Mouse (Mus musculus): ENCODE measurements at regions not wholly inside any gene's neighbourhood (a gene's known extent, or its start where the extent isn't known, plus 50 kb on each side); places are given as distances from the start of the nearest gene placed in this dataset.
"Not testable (repeated sequence)": the region's sequence is repeated elsewhere in the genome, so short reads cannot be mapped to it uniquely, and the experiment has no call there.

DNA sequence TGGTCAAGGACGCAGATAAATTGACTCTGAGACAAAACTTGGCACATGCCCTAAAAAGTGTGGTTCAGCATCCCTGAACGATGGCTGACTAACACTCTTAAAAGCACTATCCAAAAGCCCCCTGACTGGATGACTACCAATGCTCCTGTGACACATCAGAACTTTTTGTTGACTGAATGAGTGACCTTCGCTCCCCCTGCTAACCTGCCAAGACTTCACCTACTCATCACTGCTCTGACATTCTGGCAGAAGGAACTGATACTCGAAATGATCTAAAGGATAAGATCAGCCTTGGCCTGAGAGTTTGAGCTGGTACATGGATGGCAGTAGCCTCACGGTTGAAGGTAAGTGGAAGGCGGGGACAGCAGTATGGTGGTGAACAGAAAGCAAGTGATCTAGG, 62.4 kb upstream of the Tgm3 start:
- not testable (repeated sequence) for TF ChIP-seq CTCF (IDR thresholded peaks at IDR 0.05; ENCODE audit: low read depth, low read length); POLR2A (IDR thresholded peaks at IDR 0.05; ENCODE audit: extremely low read depth, insufficient read depth, low read length)

Measured in liver, adult 2 months (tissue).